In genomic region chr1:152368311-152369088, GRCm38 (mm10) we compare ENCODE assay signal across 7 mouse cellular contexts. TPM values are rescaled to one million over a fixed set of nuclear protein-coding genes. Genes with fewer than 3 reads are reported as not detected.
DNase-seq lines count a peak whose midpoint lies in the region; ATAC-seq lines count a peak whose summit lies in the region.

No protein-coding gene starts in this region.

- H3K4me2 ChIP-seq in kidney, embryonic 15.5 days, result no peak overlapping the region
- peak overlapping the region; percentile 49 for H3K4me2 ChIP-seq in heart, embryonic 14.5 days (ENCODE audit: low read length)
- no peak overlapping the region for H3K4me2 ChIP-seq in neural tube, embryonic 11.5 days (ENCODE audit: low read depth)

- H3K9me3 ChIP-seq in kidney, embryonic 15.5 days (replicated peaks), result no peaks in the 10 kb centered on the region
- no peaks in the 10 kb centered on the region for H3K9me3 ChIP-seq in heart, embryonic 14.5 days (ENCODE audit: control insufficient read depth, low read length)
- no peaks in the 10 kb centered on the region for H3K9me3 ChIP-seq in neural tube, embryonic 11.5 days (ENCODE audit: control insufficient read depth, low read length)

- DNase-seq in kidney, adult 18-20 months, result no peak
- peak; percentile 56 to 57 for DNase-seq in cerebellum, postnatal 25 days
- peak; percentile 23 for DNase-seq in neural tube, embryonic 11.5 days (ENCODE audit: low spot score)
- no peak for DNase-seq in urinary bladder, postnatal 14 days (ENCODE audit: low spot score)
- DNase-seq in frontal cortex, adult 2 months (ENCODE audit: extremely low spot score in 1 of 2, low spot score in 1 of 2), result no peak

- no peak for ATAC-seq in kidney, embryonic 15.5 days (replicated peaks; ENCODE audit: low FRiP score)
- ATAC-seq in heart, embryonic 14.5 days (ENCODE audit: insufficient number of reproducible peaks, insufficient read depth, low FRiP score, low read depth), result peak; percentile 86
- ATAC-seq in neural tube, embryonic 11.5 days (ENCODE audit: insufficient read depth, low FRiP score, low TSS enrichment), result no peak

- H3K4me3 ChIP-seq in kidney, embryonic 15.5 days (replicated peaks), result no peak overlapping the region
- H3K4me3 ChIP-seq in heart, embryonic 14.5 days (ENCODE audit: control insufficient read depth in 1 of 2, insufficient read depth in 1 of 2, low read depth in 1 of 2, low read length in 2 of 2), result no peak overlapping the region
- H3K4me3 ChIP-seq in neural tube, embryonic 11.5 days (ENCODE audit: low read depth, low read length), result no peak overlapping the region

- 46% methylated on average over 13 of the region's 13 CpGs for WGBS in kidney, embryonic 15.5 days
- 29% methylated on average over 13 of the region's 13 CpGs for WGBS in heart, embryonic 14.5 days
- WGBS in neural tube, embryonic 11.5 days, result 54% methylated on average over 13 of the region's 13 CpGs

- no peaks in the 10 kb centered on the region for H3K27me3 ChIP-seq in kidney, embryonic 15.5 days
- H3K27me3 ChIP-seq in heart, embryonic 14.5 days (ENCODE audit: control insufficient read depth, insufficient read depth, low read length), result no peaks in the 10 kb centered on the region
- no peaks in the 10 kb centered on the region for H3K27me3 ChIP-seq in neural tube, embryonic 11.5 days (ENCODE audit: control insufficient read depth, insufficient read depth, low read length)

- H3K27ac ChIP-seq in kidney, embryonic 15.5 days, result 0 out of 2 replicates have a peak overlapping the region, but pooled peaks have one; percentile 29
- H3K27ac ChIP-seq in heart, embryonic 14.5 days (replicated peaks in 1 of 2; ENCODE audit: control insufficient read depth in 1 of 2, insufficient read depth in 1 of 2, low read depth in 2 of 2, low read length in 2 of 2), result peak overlapping the region; percentile 88 to 93
- H3K27ac ChIP-seq in neural tube, embryonic 11.5 days (ENCODE audit: low read depth, low read length), result no peak overlapping the region

- peaks cover 9% of the 10 kb centered on the region for H3K4me1 ChIP-seq in kidney, embryonic 15.5 days
- H3K4me1 ChIP-seq in heart, embryonic 14.5 days (ENCODE audit: control insufficient read depth in 2 of 2, insufficient read depth in 2 of 2, low read length in 2 of 2), result peaks cover 13 to 19% of the 10 kb centered on the region in 2 experiments
- no peaks in the 10 kb centered on the region for H3K4me1 ChIP-seq in neural tube, embryonic 11.5 days (ENCODE audit: control insufficient read depth, insufficient read depth, low read length)

- no peak overlapping the region for H3K9ac ChIP-seq in kidney, embryonic 15.5 days
- peak overlapping the region; percentile 38; the same call in 1 of the 2 replicates for H3K9ac ChIP-seq in heart, embryonic 14.5 days (ENCODE audit: low read length)
- no peak overlapping the region for H3K9ac ChIP-seq in neural tube, embryonic 11.5 days (ENCODE audit: low read length)

- H3K36me3 ChIP-seq in kidney, embryonic 15.5 days, result peaks cover 20% of the 10 kb centered on the region
- peaks cover 18% of the 10 kb centered on the region for H3K36me3 ChIP-seq in heart, embryonic 14.5 days (ENCODE audit: control insufficient read depth, insufficient read depth, low read length)
- no peaks in the 10 kb centered on the region for H3K36me3 ChIP-seq in neural tube, embryonic 11.5 days (ENCODE audit: control insufficient read depth, insufficient read depth, low read length)

RNA-seq across cellular contexts. Expression of gene Tsen15, which starts 18.0 kb away (rescaled TPM):
- polyA plus RNA-seq in kidney, embryonic 15.5 days (2015; fragmentation: Nextera tagmentation; extraction: Ambion mirVana), result 88.5 and 92.0 TPM in 2 replicates
- 52.0 and 58.1 TPM in 2 replicates for polyA plus RNA-seq in heart, embryonic 14.5 days (2014; fragmentation: Nextera tagmentation; extraction: Ambion mirVana)
- polyA plus RNA-seq in neural tube, embryonic 11.5 days (2014; fragmentation: Nextera tagmentation; extraction: Ambion mirVana), result 57.4 and 62.8 TPM in 2 replicates
- 43.5 and 48.5 TPM in 2 replicates for polyA plus RNA-seq in frontal cortex, adult 2 months (2012; rRNA removed)

RNA-seq across cellular contexts. Expression of gene Colgalt2, which starts 31.1 kb away (rescaled TPM):
- polyA plus RNA-seq in kidney, embryonic 15.5 days (2015; fragmentation: Nextera tagmentation; extraction: Ambion mirVana), result 1.5 TPM in 2 replicates
- polyA plus RNA-seq in heart, embryonic 14.5 days (2014; fragmentation: Nextera tagmentation; extraction: Ambion mirVana), result 2.8 and 2.9 TPM in 2 replicates
- 3.7 and 4.0 TPM in 2 replicates for polyA plus RNA-seq in neural tube, embryonic 11.5 days (2014; fragmentation: Nextera tagmentation; extraction: Ambion mirVana)
- 5.9 and 7.7 TPM in 2 replicates for polyA plus RNA-seq in frontal cortex, adult 2 months (2012; rRNA removed)

Comparison
In these comparisons a context has a peak if more than half of its experiments do, and no peak if none do; other contexts are left out.
1. DNase-seq: peak in cerebellum, postnatal 25 days (2 of 2) and neural tube, embryonic 11.5 days (single experiment); none in kidney, adult 18-20 months (single experiment), urinary bladder, postnatal 14 days (single experiment) and frontal cortex, adult 2 months (0 of 2).